20 mouse cellular contexts compared by ENCODE assay signal in the genomic region with DNA sequence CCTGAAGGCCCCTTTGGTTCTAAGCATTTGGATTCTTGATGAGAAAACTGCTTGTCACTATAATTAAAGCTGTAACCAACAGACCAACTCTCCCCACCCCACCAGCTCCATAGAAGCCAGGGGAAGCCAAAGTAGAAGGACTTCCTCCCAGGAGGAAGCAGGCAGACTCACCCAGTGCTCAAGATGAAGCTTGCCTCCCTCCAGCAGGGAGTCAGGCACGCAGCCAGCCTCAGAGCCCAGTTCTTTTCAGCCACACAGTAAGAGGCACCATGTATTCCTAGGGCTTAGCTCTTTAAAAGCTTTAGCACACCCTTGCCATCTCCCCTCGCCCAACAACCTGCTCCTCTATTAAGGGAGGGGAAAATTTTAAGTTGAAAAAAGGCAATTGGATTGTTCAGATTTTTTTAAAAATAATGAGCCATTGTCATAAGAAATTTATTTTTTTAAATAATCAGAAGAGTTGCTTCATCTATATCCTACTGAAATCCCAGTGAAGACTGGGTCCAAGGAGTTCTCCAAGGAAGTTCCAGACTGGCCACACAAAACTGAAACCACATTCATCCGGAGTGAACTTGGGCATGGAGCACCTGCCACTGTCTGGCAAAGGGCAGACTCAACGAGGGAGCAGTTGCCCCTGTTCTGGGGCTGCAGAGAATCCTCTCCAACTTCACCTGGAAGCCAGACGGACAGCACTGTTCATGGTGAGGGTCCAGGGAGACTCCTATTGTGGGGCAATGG.
A peak's percentile ranks its signal among the peaks of the same experiment; 100 is the strongest.
DNase-seq lines count a peak whose midpoint lies in the region; ATAC-seq and TF ChIP-seq lines count a peak whose summit lies in the region.
"Had no signal": no experiment of that assay in that cellular context is flagged by ENCODE, and none has a peak within 500 bp of the region (broad histone marks: within the 10 kb centered on the region; RNA-seq: fewer than 3 reads in every experiment).

No protein-coding gene starts in this region.

- DNase-seq in frontal cortex, postnatal 10 days (ENCODE audit: low spot score in 2 of 2), result no peak
- peak; percentile 18 for DNase-seq in kidney, postnatal 14 days
- DNase-seq in kidney, adult 18-20 months, result no peak
- DNase-seq in testis, postnatal 14 days (ENCODE audit: low spot score), result no peak
- DNase-seq: B cell, adult 2 months; embryo, embryonic 11 days; gastrocnemius, postnatal 10 days; lung, adult 2 months; lung, postnatal 36 days; retina, postnatal 1 day; thymus, postnatal 36 days had no signal

- no peaks in the 10 kb centered on the region for H3K79me2 ChIP-seq in myocyte (ENCODE audit: control insufficient read depth, insufficient read depth)

- no peaks in the 10 kb centered on the region for H3K36me3 ChIP-seq in testis, adult 2 months (ENCODE audit: control insufficient read depth, insufficient read depth, low read length)
- H3K36me3 ChIP-seq in myocyte (ENCODE audit: control insufficient read depth, insufficient read depth), result no peaks in the 10 kb centered on the region
- no peaks in the 10 kb centered on the region for H3K36me3 ChIP-seq in liver, embryonic 12.5 days
- H3K36me3 ChIP-seq: hindbrain, embryonic 12.5 days; midbrain, embryonic 15.5 days had no signal

- H3K27ac ChIP-seq in testis, adult 2 months (ENCODE audit: control insufficient read depth, insufficient read depth, low read depth, low read length), result no peak overlapping the region
- H3K27ac ChIP-seq in liver, embryonic 12.5 days, result no peak overlapping the region
- H3K27ac ChIP-seq: hindbrain, embryonic 12.5 days; kidney, postnatal 0 days; left cerebral cortex, adult 2 months; midbrain, embryonic 15.5 days had no signal

- no peak for TF ChIP-seq POLR2A in testis, adult 2 months (IDR thresholded peaks at IDR 0.05; ENCODE audit: control insufficient read depth, low read depth, low read length)
- TF ChIP-seq POLR2A in myocyte (IDR thresholded peaks at IDR 0.05; ENCODE audit: insufficient read length, low read depth), result no peak

- H3K9ac ChIP-seq in liver, embryonic 12.5 days, result no peak overlapping the region
- H3K9ac ChIP-seq: hindbrain, embryonic 12.5 days; midbrain, embryonic 15.5 days had no signal

- 48% methylated on average over 5 of the region's 5 CpGs for WGBS in liver, embryonic 12.5 days (ENCODE audit: insufficient replicate concordance)

- H3ac ChIP-seq in myocyte (ENCODE audit: control insufficient read depth, insufficient read length), result no peak overlapping the region

- H3K9me3 ChIP-seq in liver, embryonic 12.5 days (replicated peaks), result no peaks in the 10 kb centered on the region
- H3K9me3 ChIP-seq: hindbrain, embryonic 12.5 days; midbrain, embryonic 15.5 days had no signal

- H3K4me2 ChIP-seq in myocyte (ENCODE audit: low read depth), result no peak overlapping the region
- H3K4me2 ChIP-seq in liver, embryonic 12.5 days, result no peak overlapping the region
- H3K4me2 ChIP-seq: hindbrain, embryonic 12.5 days; liver, embryonic 11.5 days; midbrain, embryonic 15.5 days had no signal

- peaks cover 9% of the 10 kb centered on the region; the same call in 1 of the 2 replicates for H3K4me1 ChIP-seq in testis, adult 2 months (ENCODE audit: control insufficient read depth, insufficient read depth, low read length)
- H3K4me1 ChIP-seq in liver, embryonic 12.5 days, result no peaks in the 10 kb centered on the region

- ATAC-seq in frontal cortex, adult (ENCODE audit: low TSS enrichment), result peak; percentile 55
- ATAC-seq in liver, embryonic 12.5 days, result no peak
- ATAC-seq: midbrain, embryonic 15.5 days had no signal

- peak overlapping the region; percentile 25 for H3K4me3 ChIP-seq in testis, adult 2 months (ENCODE audit: control insufficient read depth, low read depth, low read length)
- no peak overlapping the region for H3K4me3 ChIP-seq in myocyte
- no peak overlapping the region for H3K4me3 ChIP-seq in liver, embryonic 12.5 days
- H3K4me3 ChIP-seq: hindbrain, embryonic 12.5 days; left cerebral cortex, adult 2 months; midbrain, embryonic 15.5 days had no signal

- no peaks in the 10 kb centered on the region for H3K27me3 ChIP-seq in testis, adult 2 months (ENCODE audit: control insufficient read depth, insufficient read depth, low read length)
- H3K27me3 ChIP-seq in myocyte (ENCODE audit: control insufficient read depth, insufficient read depth, insufficient read length), result peaks cover 21% of the 10 kb centered on the region
- peaks cover 13% of the 10 kb centered on the region for H3K27me3 ChIP-seq in liver, embryonic 12.5 days (replicated peaks)
- H3K27me3 ChIP-seq: midbrain, embryonic 15.5 days had no signal

- TF ChIP-seq CTCF in testis, adult 2 months (IDR thresholded peaks at IDR 0.05; ENCODE audit: control insufficient read depth, insufficient read depth, insufficient replicate concordance, low read depth, low read length), result no peak

TF ChIP-seq in myocyte, 11 proteins besides CTCF, POLR2A, EP300 and RAD21:
- TF ChIP-seq REST (IDR thresholded peaks at IDR 0.05; ENCODE audit: insufficient read depth, insufficient read length), result no peak
- TF ChIP-seq MYOD1 (IDR thresholded peaks at IDR 0.05; ENCODE audit: control insufficient read depth in 1 of 3, insufficient read length in 2 of 3, low read depth in 2 of 3), result peak in 2 of 3 experiments; percentile 72 to 87
